Mouse (Mus musculus): ENCODE results near the gene Znrf4. TPM values are rescaled to one million over a fixed set of nuclear protein-coding genes. Genes with fewer than 3 reads are reported as not detected.
"Not testable (repeated sequence)": the region's sequence is repeated elsewhere in the genome, so short reads cannot be mapped to it uniquely, and the experiment has no call there.

Gene Znrf4
- polyA plus RNA-seq, 1 experiment from 2014 or later: not detected

DNA sequence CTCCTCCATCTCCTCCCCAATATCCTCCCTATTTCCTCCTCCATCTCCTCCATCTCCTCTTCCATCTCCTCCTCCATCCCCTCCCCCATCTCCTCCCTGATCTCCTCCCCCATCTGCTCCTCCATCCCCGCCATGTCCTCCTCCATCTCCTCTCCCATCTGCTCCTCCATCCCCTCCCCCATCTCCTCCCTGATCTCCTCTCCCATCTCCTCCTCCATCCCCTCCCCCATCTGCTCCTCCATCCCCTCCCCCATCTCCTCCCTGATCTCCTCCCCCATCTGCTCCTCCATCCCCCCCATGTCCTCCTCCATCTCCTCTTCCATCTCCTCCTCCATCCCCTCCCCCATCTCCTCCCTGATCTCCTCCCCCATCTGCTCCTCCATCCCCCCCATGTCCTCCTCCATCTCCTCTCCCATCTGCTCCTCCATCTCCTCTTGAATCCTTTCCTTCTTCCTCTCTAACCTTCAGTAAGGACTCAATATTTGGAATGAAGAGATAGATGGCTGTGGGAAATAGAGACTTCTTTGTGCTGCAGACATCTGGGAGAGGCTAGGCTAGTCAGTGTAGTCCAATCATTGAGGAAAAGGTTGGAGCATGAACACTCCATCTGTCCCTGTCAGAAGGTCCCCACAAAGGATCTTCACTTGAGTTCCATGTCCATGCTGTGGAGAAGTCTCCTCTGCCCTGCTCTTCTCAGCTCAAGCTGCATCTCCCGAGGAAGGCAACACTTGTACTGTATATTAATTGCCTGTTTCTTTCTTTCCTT, 10.4 kb downstream of the Znrf4 start:
- H3K9ac ChIP-seq (replicated peaks; ENCODE audit: low read depth, low read length); H3K9me3 ChIP-seq (ENCODE audit: control insufficient read depth, low read length); H3K36me3 ChIP-seq (ENCODE audit: control insufficient read depth, insufficient read depth); H3K4me3 ChIP-seq (replicated peaks; ENCODE audit: low read length); H3K27me3 ChIP-seq (replicated peaks; ENCODE audit: control insufficient read depth, insufficient read depth, low read length): not testable (repeated sequence)
- Histone ChIP-seq H3K4me2 (ENCODE audit: low read length) (peak overlapping the region; percentile 14), H3K27ac (ENCODE audit: low read length) (peak overlapping the region; percentile 88), H3K4me1 (replicated peaks; ENCODE audit: control insufficient read depth, insufficient read depth, low read length) (peaks cover 37% of the 10 kb centered on the region)
- WGBS: 14% methylated on average over 2 of the region's 2 CpGs
- ATAC-seq: peak; percentile 7; the same call in 1 of the 2 replicates

DNA sequence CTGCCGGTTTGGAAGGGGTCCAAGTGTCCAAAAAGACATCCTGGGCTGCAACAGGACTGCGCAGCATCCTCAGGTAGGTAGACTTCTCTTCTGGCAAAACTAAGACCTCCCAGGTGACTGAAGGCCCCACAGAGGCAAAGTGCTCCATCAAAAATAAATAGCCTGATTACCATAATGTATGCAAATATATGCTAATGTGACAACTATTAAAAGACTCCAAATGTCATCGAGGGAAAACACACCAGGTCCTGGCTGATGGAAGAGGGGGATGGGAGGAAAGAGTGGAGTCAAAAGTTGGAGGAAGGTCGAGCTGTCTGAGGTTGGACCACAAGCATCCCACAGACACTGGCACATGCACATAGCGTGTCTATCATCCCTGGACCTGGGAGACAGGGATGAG, 13.0 kb downstream of the Znrf4 start:
- H3K4me2 ChIP-seq (ENCODE audit: low read length): no peak overlapping the region
- H3K27me3 ChIP-seq (replicated peaks; ENCODE audit: control insufficient read depth, insufficient read depth, low read length): no peaks in the 10 kb centered on the region
- 44% methylated on average over 5 of the region's 5 CpGs for WGBS
- no peaks in the 10 kb centered on the region for H3K36me3 ChIP-seq (ENCODE audit: control insufficient read depth, insufficient read depth)
- H3K4me3 ChIP-seq (replicated peaks; ENCODE audit: low read length): no peak overlapping the region
- H3K9ac ChIP-seq (replicated peaks; ENCODE audit: low read depth, low read length): no peak overlapping the region
- H3K4me1 ChIP-seq (replicated peaks; ENCODE audit: control insufficient read depth, insufficient read depth, low read length): peaks cover 38% of the 10 kb centered on the region
- H3K27ac ChIP-seq (ENCODE audit: low read length): no peak overlapping the region
- H3K9me3 ChIP-seq (ENCODE audit: control insufficient read depth, low read length): peaks cover 2% of the 10 kb centered on the region
- ATAC-seq: peak; percentile 18; the same call in 1 of the 2 replicates

DNA sequence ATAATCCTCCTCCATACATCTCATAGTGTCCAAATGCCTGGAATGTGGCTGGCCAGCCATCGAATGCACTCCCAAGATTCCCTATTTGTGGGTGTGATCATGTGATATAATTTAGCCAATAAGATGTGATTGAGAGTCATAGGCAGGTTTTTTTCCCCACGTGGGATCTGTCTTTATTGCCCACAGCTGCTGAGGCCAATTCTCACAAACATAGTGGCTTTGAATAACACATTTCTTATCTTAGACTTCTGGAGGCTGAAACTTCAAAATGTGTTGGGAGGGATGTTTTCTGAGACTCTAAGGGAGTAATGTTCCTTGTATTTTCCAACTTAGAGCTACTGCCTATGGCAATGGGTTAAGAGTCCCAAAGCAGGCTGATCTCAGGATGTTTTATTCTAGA, 17.8 kb downstream of the Znrf4 start:
- Histone ChIP-seq H3K4me1 (replicated peaks; ENCODE audit: control insufficient read depth, insufficient read depth, low read length) (peaks cover 22% of the 10 kb centered on the region), H3K9ac (replicated peaks; ENCODE audit: low read depth, low read length) (no peak overlapping the region), H3K9me3 (ENCODE audit: control insufficient read depth, low read length) (peaks cover 8% of the 10 kb centered on the region), H3K4me3 (replicated peaks; ENCODE audit: low read length) (no peak overlapping the region), H3K4me2 (ENCODE audit: low read length) (no peak overlapping the region), H3K27me3 (replicated peaks; ENCODE audit: control insufficient read depth, insufficient read depth, low read length) (no peaks in the 10 kb centered on the region), H3K36me3 (ENCODE audit: control insufficient read depth, insufficient read depth) (no peaks in the 10 kb centered on the region), H3K27ac (ENCODE audit: low read length) (no peak overlapping the region)
- no peak for ATAC-seq
- 74% methylated on average over 2 of the region's 2 CpGs for WGBS

DNA sequence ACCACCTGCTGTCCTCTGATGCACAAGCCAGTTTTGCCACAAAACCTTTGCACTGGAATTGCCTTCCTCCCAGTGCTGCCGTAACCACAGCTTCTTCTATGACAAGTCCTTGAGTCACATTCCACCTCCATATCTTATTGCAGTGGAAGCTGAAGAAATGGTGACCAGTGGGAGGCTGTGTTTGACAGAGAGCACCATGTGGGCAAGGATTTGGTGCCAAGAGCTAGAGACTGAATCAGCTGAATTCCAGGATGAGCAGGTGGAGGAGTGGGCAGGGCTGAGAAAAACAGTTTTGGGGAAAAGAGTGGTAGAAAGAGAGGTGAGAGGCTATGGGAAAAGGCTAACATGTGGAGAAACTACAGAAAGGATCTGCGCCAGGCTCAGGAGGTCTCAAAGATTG, 18.4 kb downstream of the Znrf4 start:
- H3K27ac ChIP-seq (ENCODE audit: low read length): no peak overlapping the region
- no peaks in the 10 kb centered on the region for H3K27me3 ChIP-seq (replicated peaks; ENCODE audit: control insufficient read depth, insufficient read depth, low read length)
- H3K4me3 ChIP-seq (replicated peaks; ENCODE audit: low read length): no peak overlapping the region
- no peak overlapping the region for H3K4me2 ChIP-seq (ENCODE audit: low read length)
- H3K4me1 ChIP-seq (replicated peaks; ENCODE audit: control insufficient read depth, insufficient read depth, low read length): peaks cover 16% of the 10 kb centered on the region
- WGBS: 98% methylated on average over 2 of the region's 2 CpGs
- H3K36me3 ChIP-seq (ENCODE audit: control insufficient read depth, insufficient read depth): no peaks in the 10 kb centered on the region
- peaks cover 8% of the 10 kb centered on the region for H3K9me3 ChIP-seq (ENCODE audit: control insufficient read depth, low read length)
- ATAC-seq: no peak
- no peak overlapping the region for H3K9ac ChIP-seq (replicated peaks; ENCODE audit: low read depth, low read length)

DNA sequence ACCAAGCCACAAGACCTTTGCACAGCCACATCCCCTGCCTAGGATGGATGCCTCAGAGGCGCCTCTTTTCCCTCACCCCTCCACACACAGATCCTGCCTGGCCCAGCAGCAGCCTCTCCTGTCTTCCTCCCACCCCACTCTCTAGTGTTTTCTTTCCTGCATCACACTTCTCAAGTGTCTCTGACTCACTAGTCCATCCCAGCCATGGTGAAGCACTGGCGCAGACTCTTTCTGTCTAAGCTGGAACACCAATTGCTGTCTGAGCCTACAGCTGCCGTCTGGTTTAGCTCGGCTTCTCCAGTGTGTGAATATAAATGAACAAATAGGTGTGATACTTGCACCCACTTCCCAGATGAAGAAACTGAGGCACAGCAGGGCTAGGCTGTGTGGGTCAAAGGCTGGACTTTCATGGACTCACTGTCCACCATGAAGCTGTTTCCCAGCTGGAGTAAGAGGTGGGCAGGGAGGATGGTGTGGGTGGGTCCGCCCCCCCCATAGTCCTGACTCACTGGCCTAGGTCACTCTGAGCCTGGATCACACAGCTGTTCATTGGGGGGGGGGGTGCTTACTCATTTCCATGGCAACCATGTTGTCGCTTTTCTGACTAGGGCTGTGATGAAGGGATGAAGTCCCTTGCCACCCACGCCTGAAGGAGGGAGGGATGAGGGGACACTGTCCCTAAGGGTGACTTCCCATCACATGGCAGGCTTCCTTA, 21.6 kb downstream of the Znrf4 start:
- Histone ChIP-seq H3K4me1 (replicated peaks; ENCODE audit: control insufficient read depth, insufficient read depth, low read length) (peaks cover 20% of the 10 kb centered on the region), H3K27me3 (replicated peaks; ENCODE audit: control insufficient read depth, insufficient read depth, low read length) (no peaks in the 10 kb centered on the region), H3K27ac (ENCODE audit: low read length) (no peak overlapping the region; the same call in 1 of the 2 replicates), H3K4me3 (replicated peaks; ENCODE audit: low read length) (no peak overlapping the region), H3K36me3 (ENCODE audit: control insufficient read depth, insufficient read depth) (no peaks in the 10 kb centered on the region), H3K4me2 (ENCODE audit: low read length) (no peak overlapping the region), H3K9me3 (ENCODE audit: control insufficient read depth, low read length) (peaks cover 8% of the 10 kb centered on the region), H3K9ac (replicated peaks; ENCODE audit: low read depth, low read length) (no peak overlapping the region)
- WGBS: 74% methylated on average over 7 of the region's 7 CpGs
- ATAC-seq: no peak

DNA sequence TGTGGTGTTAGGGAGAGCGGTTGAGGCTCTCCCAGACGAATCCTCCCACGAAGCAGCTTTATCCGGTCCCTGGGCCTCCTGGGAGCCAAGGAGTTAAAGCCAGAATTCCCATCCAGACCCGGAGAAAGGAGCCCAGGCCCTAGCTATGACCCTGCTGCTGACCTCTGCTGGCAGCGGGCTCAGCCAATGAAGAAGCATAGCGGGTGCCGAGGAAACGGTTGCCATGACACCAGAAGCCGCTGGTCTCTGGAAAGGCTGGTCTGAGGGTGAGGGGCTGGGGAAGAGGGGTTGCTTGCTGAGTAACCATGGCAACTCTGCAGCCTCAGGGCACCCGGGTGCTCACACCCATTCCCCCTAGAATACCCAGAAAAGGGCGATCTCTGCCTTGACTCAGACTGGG, 24.2 kb downstream of the Znrf4 start:
- H3K4me1 ChIP-seq (replicated peaks; ENCODE audit: control insufficient read depth, insufficient read depth, low read length): peaks cover 20% of the 10 kb centered on the region
- H3K27me3 ChIP-seq (replicated peaks; ENCODE audit: control insufficient read depth, insufficient read depth, low read length): no peaks in the 10 kb centered on the region
- WGBS: 3% methylated on average over 12 of the region's 12 CpGs
- no peak overlapping the region for H3K9ac ChIP-seq (replicated peaks; ENCODE audit: low read depth, low read length)
- H3K27ac ChIP-seq (ENCODE audit: low read length): peak overlapping the region; percentile 75
- no peak overlapping the region for H3K4me2 ChIP-seq (ENCODE audit: low read length)
- peak; percentile 73 for ATAC-seq
- no peak overlapping the region for H3K4me3 ChIP-seq (replicated peaks; ENCODE audit: low read length)
- no peaks in the 10 kb centered on the region for H3K9me3 ChIP-seq (ENCODE audit: control insufficient read depth, low read length)
- H3K36me3 ChIP-seq (ENCODE audit: control insufficient read depth, insufficient read depth): no peaks in the 10 kb centered on the region

DNA sequence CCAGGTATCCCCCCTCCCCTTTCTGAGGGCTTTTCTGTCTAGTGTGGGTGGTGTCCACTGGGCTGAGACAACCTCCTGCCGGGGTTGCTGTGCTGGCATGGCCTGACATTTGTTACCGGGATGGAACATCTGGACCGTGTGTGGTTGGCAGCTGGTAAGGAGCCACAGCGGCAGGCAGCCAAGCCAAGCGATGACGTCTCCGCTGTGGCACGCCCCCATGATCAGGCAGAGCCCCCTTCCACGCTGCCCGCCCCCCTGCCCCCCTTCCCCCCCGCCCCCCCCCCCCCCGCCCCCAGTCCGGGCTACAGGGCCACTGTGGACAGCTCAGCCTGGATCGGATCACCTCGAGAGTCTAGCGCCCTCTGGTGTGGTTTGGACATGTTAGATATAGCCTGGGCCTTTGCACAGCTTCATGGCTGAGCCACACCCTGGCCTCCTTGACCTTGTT, 24.8 kb downstream of the Znrf4 start:
- H3K36me3 ChIP-seq (ENCODE audit: control insufficient read depth, insufficient read depth): no peaks in the 10 kb centered on the region
- ATAC-seq: peak; percentile 75
- H3K27me3 ChIP-seq (replicated peaks; ENCODE audit: control insufficient read depth, insufficient read depth, low read length): no peaks in the 10 kb centered on the region
- WGBS: 0% methylated on average over 8 of the region's 16 CpGs
- H3K27ac ChIP-seq (ENCODE audit: low read length): peak overlapping the region; percentile 75
- no peaks in the 10 kb centered on the region for H3K9me3 ChIP-seq (ENCODE audit: control insufficient read depth, low read length)
- H3K4me3 ChIP-seq (replicated peaks; ENCODE audit: low read length): no peak overlapping the region
- H3K9ac ChIP-seq (replicated peaks; ENCODE audit: low read depth, low read length): no peak overlapping the region
- no peak overlapping the region for H3K4me2 ChIP-seq (ENCODE audit: low read length)
- H3K4me1 ChIP-seq (replicated peaks; ENCODE audit: control insufficient read depth, insufficient read depth, low read length): peaks cover 20% of the 10 kb centered on the region

DNA sequence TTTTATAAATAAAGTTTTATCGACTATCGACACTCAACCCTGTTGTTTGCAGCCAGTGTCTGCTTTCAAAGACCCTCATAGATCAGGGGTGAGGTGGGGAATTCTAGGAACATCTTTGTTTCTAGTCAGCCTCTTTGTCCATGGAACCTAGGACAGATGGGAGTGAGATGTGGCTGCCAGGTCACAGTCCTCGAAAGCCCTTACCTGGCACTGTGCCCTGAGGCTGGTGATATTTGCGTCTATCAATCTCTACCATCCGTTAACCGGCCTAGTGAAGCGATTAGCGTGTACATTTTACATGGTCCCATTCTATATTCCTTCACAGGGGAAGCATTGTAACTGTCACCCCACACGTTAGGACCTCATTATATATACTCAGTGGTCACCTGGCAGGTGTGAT, 26.3 kb downstream of the Znrf4 start:
- Histone ChIP-seq H3K9ac (replicated peaks; ENCODE audit: low read depth, low read length) (no peak overlapping the region), H3K9me3 (ENCODE audit: control insufficient read depth, low read length) (no peaks in the 10 kb centered on the region), H3K27ac (ENCODE audit: low read length) (no peak overlapping the region), H3K27me3 (replicated peaks; ENCODE audit: control insufficient read depth, insufficient read depth, low read length) (no peaks in the 10 kb centered on the region), H3K4me3 (replicated peaks; ENCODE audit: low read length) (no peak overlapping the region), H3K4me1 (replicated peaks; ENCODE audit: control insufficient read depth, insufficient read depth, low read length) (peaks cover 20% of the 10 kb centered on the region), H3K36me3 (ENCODE audit: control insufficient read depth, insufficient read depth) (no peaks in the 10 kb centered on the region), H3K4me2 (ENCODE audit: low read length) (no peak overlapping the region)
- no peak for ATAC-seq
- WGBS: 78% methylated on average over 9 of the region's 9 CpGs

DNA sequence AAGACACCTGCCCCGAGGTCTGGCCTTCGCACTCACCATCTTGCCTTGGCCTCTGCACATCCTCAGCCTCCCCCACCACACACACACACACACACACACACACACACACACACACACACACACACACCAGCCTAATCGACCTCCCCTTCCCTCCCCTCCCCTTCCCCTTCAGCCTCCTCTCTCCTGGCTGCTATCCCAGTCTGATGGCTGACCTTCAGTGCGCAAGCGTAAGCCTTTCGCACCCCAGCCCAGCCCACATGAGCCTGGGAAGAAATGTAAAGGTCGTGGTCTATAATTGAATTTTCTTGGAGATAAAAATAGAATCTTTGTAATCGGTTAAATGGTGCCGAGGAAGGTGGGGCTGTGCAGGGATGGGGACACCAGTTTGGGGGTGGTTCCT, 27.1 kb downstream of the Znrf4 start:
- ATAC-seq: no peak

More for the DNA sequence above, 27.1 kb downstream of the Znrf4 start:
- no peaks in the 10 kb centered on the region for H3K9me3 ChIP-seq (ENCODE audit: control insufficient read depth, low read length)
- 49% methylated on average over 8 of the region's 9 CpGs for WGBS
- H3K27ac ChIP-seq (ENCODE audit: low read length): no peak overlapping the region
- no peaks in the 10 kb centered on the region for H3K27me3 ChIP-seq (replicated peaks; ENCODE audit: control insufficient read depth, insufficient read depth, low read length)
- no peak overlapping the region for H3K9ac ChIP-seq (replicated peaks; ENCODE audit: low read depth, low read length)
- H3K4me2 ChIP-seq (ENCODE audit: low read length): no peak overlapping the region
- no peaks in the 10 kb centered on the region for H3K36me3 ChIP-seq (ENCODE audit: control insufficient read depth, insufficient read depth)
- H3K4me3 ChIP-seq (replicated peaks; ENCODE audit: low read length): no peak overlapping the region
- H3K4me1 ChIP-seq (replicated peaks; ENCODE audit: control insufficient read depth, insufficient read depth, low read length): peaks cover 20% of the 10 kb centered on the region
